ENCODE assay signal across 36 mouse cellular contexts in genomic region chr17:34957966-34958365, GRCm38 (mm10). TPM values are rescaled to one million over a fixed set of nuclear protein-coding genes. Genes with fewer than 3 reads are reported as not detected.
"Had no signal": no experiment of that assay in that cellular context is flagged by ENCODE, and none has a peak within 500 bp of the region (broad histone marks: within the 10 kb centered on the region; RNA-seq: fewer than 3 reads in every experiment).

No protein-coding gene starts in this region.

RNA-seq across cellular contexts. Expression of gene Gm20481, which starts 11.7 kb away (rescaled TPM):
- total RNA-seq: heart, postnatal 10 days; heart, postnatal 14 days; heart, postnatal 25 days; heart, postnatal 36 days; heart, postnatal 4 days; hematopoietic stem cell, adult 5-6 weeks; hindbrain, postnatal 0 days; layer of hippocampus, adult 18-20 months; layer of hippocampus, adult 2 months; layer of hippocampus, adult 8-10 months; layer of hippocampus, postnatal 10 days; layer of hippocampus, postnatal 14 days; layer of hippocampus, postnatal 25 days; layer of hippocampus, postnatal 36 days; left cerebral cortex, adult 2 months had no signal
- polyA plus RNA-seq: heart, embryonic 11.5 days; heart, embryonic 12.5 days; heart, embryonic 13.5 days; heart, embryonic 15.5 days; heart, embryonic 16.5 days; heart, postnatal 0 days; hindbrain, embryonic 13.5 days; hindbrain, embryonic 14.5 days; hindbrain, embryonic 15.5 days; hindbrain, embryonic 16.5 days; hindbrain, postnatal 0 days; intestine, embryonic 14.5 days; intestine, embryonic 15.5 days; intestine, embryonic 16.5 days; intestine, postnatal 0 days; kidney, adult 2 months; kidney, embryonic 14.5 days; kidney, embryonic 15.5 days; kidney, embryonic 16.5 days; kidney, postnatal 0 days; large intestine, adult 2 months had no signal

RNA-seq across cellular contexts. Expression of gene Hspa1l, which starts 14.5 kb away (rescaled TPM):
- polyA plus RNA-seq: inflammation-experienced regulatory T-cells, adult 6 months had no signal
